Mouse (Mus musculus) embryonic facial prominence, embryonic 11.5 days (tissue): ENCODE measurements at regions not wholly inside any gene's neighbourhood (a gene's known extent, or its start where the extent isn't known, plus 50 kb on each side); places are given as distances from the start of the nearest gene placed in this dataset.
"Not testable (repeated sequence)": the region's sequence is repeated elsewhere in the genome, so short reads cannot be mapped to it uniquely, and the experiment has no call there.

Experiments used
- ATAC-seq: fragments of 200-750 bp; cut with Nextera tagmentation; replicated peaks from 2 replicates; pipeline ENCODE4 v1.8.0; 2017; ENCODE audit warnings: low read depth; ENCODE audit not compliant: insufficient number of reproducible peaks, low FRiP score, low TSS enrichment
- DNase-seq: peaks from one replicate; pipeline ENCODE4 v3.0.0-alpha.2; 2015; ENCODE audit warnings: low spot score
- H3K27ac ChIP-seq: fragments of 300-500 bp; sonication (generic); replicated peaks from 2 replicates; pipeline ENCODE4 v1.5.1; 2014; ENCODE audit warnings: mild to moderate bottlenecking, low read depth, low read length, control low read depth
- H3K27me3 ChIP-seq: fragments of 300-500 bp; sonication (generic); 2 replicates; pipeline ENCODE4 v1.6.1; 2014; ENCODE audit warnings: mild to moderate bottlenecking, low read length, moderate library complexity, mixed read lengths; ENCODE audit not compliant: control insufficient read depth, insufficient read depth
- H3K36me3 ChIP-seq: fragments of 300-500 bp; sonication (generic); replicated peaks from 2 replicates; pipeline ENCODE4 v1.6.1; 2014; ENCODE audit warnings: low read depth, mild to moderate bottlenecking, low read length, moderate library complexity, mixed read lengths; ENCODE audit not compliant: control insufficient read depth, insufficient read depth
- H3K4me1 ChIP-seq: fragments of 300-500 bp; sonication (generic); 2 replicates; pipeline ENCODE4 v1.6.1; 2014; ENCODE audit warnings: low read length, mixed read lengths; ENCODE audit not compliant: control insufficient read depth, insufficient read depth
- H3K4me2 ChIP-seq: fragments of 300-500 bp; sonication (generic); 2 replicates; pipeline ENCODE4 v1.6.1; 2014; ENCODE audit warnings: low read depth, mild to moderate bottlenecking, control low read depth, low read length, moderate library complexity
- H3K4me3 ChIP-seq: fragments of 300-500 bp; sonication (generic); 2 replicates; pipeline ENCODE4 v1.5.1; 2014; ENCODE audit warnings: low read depth, low read length, control low read depth
- H3K9ac ChIP-seq: fragments of 300-500 bp; sonication (generic); replicated peaks from 2 replicates; pipeline ENCODE4 v1.6.1; 2014; ENCODE audit warnings: mild to moderate bottlenecking, control low read depth, low read length
- H3K9me3 ChIP-seq: fragments of 300-500 bp; sonication (generic); replicated peaks from 2 replicates; pipeline ENCODE4 v1.6.1; 2016; ENCODE audit warnings: mild to moderate bottlenecking, low read length, inconsistent platforms, mixed read lengths; ENCODE audit not compliant: control insufficient read depth
- WGBS: fragments of 180-500 bp; shearing (Covaris S2); extraction: QIAGEN DNeasy Blood & Tissue Kit; methylation state at CpG from one replicate; pipeline ENCODE4 v1.1.7; 2014; 5-methylcytosine and 5-hydroxymethylcytosine counted together

GRCm38 (mm10) chr4:53254483-53254882, 94.8 kb upstream of the Abca1 start:
- Histone ChIP-seq H3K4me3 (no peak overlapping the region), H3K9ac (no peak overlapping the region), H3K27me3 (no peaks in the 10 kb centered on the region), H3K36me3 (no peaks in the 10 kb centered on the region), H3K9me3 (no peaks in the 10 kb centered on the region), H3K4me1 (no peaks in the 10 kb centered on the region), H3K4me2 (no peak overlapping the region), H3K27ac (no peak overlapping the region)
- ATAC-seq (no peak), DNase-seq (no peak)
- 87% methylated on average over 6 of the region's 6 CpGs for WGBS

DNA sequence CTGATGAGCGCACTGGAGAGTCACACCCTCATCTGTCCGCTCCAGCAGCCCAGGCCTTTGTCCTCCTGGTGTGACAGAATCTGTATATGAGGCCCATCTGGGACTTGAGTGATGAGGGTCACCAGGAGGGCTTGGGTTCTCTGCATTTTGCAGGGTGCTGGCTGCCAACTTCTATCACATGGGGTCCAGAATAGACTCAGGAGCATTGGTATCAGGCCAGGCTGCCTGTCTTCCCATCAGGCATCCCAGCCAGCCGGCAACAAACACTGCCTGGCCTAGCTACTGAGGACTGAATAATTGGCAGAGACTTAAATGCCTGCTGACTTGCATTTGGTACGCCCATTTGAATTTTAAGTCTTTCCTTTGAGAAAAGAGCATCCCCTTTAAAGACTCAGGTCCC, 94.0 kb upstream of the Abca1 start:
- no peak for DNase-seq
- Histone ChIP-seq H3K4me3 (no peak overlapping the region), H3K9me3 (no peaks in the 10 kb centered on the region), H3K36me3 (no peaks in the 10 kb centered on the region), H3K4me2 (no peak overlapping the region), H3K4me1 (no peaks in the 10 kb centered on the region), H3K9ac (no peak overlapping the region), H3K27me3 (no peaks in the 10 kb centered on the region), H3K27ac (no peak overlapping the region)
- no peak for ATAC-seq
- 64% methylated on average over 4 of the region's 4 CpGs for WGBS

DNA sequence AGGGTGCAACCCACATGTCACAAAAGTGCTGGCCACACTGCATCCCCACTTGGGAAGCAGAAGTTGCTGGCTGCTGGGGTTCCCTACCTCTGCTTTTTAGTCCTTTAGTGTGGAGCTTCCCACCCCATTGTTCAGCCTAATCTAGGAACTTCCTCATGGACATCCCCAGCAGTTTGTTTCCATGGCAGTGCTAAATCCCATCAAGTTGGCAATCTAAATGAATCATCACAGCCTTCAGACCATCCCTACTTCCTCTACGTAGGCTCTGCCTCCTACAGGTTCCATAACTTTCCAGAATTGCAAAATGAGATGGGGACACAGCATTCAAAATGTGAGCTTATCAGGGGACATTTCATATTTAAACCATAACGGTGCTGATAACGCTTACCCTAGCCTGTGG, 90.6 kb upstream of the Abca1 start:
- 93% methylated on average over 3 of the region's 3 CpGs for WGBS
- ATAC-seq, result no peak

DNA sequence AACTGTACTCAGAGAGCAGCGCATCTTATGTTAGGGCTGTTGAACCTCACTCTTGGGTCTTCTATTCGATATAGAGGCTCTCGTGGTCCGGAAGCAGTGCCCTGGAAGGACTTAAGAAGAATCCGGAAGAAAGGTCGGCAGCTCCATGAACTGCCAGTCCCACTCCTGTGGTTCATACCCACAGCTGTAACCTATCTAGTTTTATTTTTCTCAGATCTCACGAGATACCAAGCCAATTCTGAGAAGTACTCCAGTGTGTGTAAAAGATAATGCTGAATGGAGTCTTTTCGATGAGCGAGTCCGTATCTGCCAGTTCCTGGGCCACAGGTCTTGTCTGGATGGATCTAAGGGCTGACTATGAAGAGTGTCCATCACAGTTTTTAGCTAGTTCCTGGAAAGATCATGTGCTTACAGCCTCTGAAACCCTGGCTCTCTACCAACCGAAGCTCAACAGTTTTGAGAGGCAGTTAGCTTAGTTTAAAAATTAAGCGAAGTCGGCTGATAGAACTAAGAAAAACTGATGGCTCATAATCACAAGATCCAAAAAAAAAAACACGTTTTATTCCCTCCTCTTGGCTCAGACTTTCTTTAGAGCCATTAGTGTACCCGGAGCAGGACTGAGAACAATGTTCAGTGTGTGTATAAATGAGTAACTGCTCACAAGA, 86.5 kb upstream of the Abca1 start:
- H3K4me2 ChIP-seq, result no peak overlapping the region
- H3K27ac ChIP-seq, result no peak overlapping the region
- no peak overlapping the region for H3K4me3 ChIP-seq
- ATAC-seq (no peak), DNase-seq (no peak)
- H3K27me3 ChIP-seq, result no peaks in the 10 kb centered on the region
- H3K9ac ChIP-seq, result no peak overlapping the region
- 85% methylated on average over 15 of the region's 15 CpGs for WGBS
- H3K36me3 ChIP-seq, result no peaks in the 10 kb centered on the region
- no peaks in the 10 kb centered on the region for H3K4me1 ChIP-seq
- H3K9me3 ChIP-seq, result no peaks in the 10 kb centered on the region

More for the DNA sequence above, 90.6 kb upstream of the Abca1 start:
- Histone ChIP-seq H3K4me3 (no peak overlapping the region), H3K9me3 (no peaks in the 10 kb centered on the region), H3K4me2 (no peak overlapping the region), H3K4me1 (no peaks in the 10 kb centered on the region), H3K36me3 (no peaks in the 10 kb centered on the region), H3K27me3 (no peaks in the 10 kb centered on the region), H3K9ac (no peak overlapping the region), H3K27ac (no peak overlapping the region)
- DNase-seq, result no peak

- 89% methylated on average over 4 of the region's 4 CpGs for WGBS
- H3K27ac ChIP-seq, result no peak overlapping the region
- no peak overlapping the region for H3K4me2 ChIP-seq
- no peaks in the 10 kb centered on the region for H3K9me3 ChIP-seq
- DNase-seq, result no peak
- ATAC-seq, result no peak
- H3K36me3 ChIP-seq, result no peaks in the 10 kb centered on the region
- H3K9ac ChIP-seq, result no peak overlapping the region
- H3K4me3 ChIP-seq, result no peak overlapping the region
- no peaks in the 10 kb centered on the region for H3K4me1 ChIP-seq
- H3K27me3 ChIP-seq, result no peaks in the 10 kb centered on the region
Measured at GRCm38 (mm10) chr4:53245553-53245952, 85.9 kb upstream of the Abca1 start.

DNA sequence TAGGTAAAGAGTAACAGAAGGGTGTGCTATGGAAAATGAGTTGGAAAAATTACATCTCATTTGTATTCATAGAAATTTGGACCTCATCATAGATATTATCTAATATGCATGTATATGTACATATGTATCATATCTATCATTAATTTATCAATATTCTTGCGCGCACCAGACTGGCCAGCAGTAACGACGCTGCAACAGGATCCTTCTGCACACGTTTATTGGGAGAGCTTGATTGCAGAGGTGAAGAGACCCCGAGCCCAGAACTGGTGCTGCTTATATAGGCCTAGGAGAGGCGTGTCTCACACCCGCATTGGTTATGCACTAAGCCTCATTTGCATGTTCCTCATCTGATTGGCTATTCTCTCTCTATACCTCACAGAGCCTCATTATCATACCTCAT, 83.8 kb upstream of the Abca1 start:
- H3K4me2 ChIP-seq, H3K4me1 ChIP-seq, DNase-seq, H3K9ac ChIP-seq, H3K4me3 ChIP-seq, H3K36me3 ChIP-seq, ATAC-seq, H3K27ac ChIP-seq, H3K27me3 ChIP-seq, H3K9me3 ChIP-seq: not testable (repeated sequence)
- 88% methylated on average over 8 of the region's 8 CpGs for WGBS

- Histone ChIP-seq H3K4me3 (no peak overlapping the region), H3K9me3 (no peaks in the 10 kb centered on the region), H3K4me1 (no peaks in the 10 kb centered on the region), H3K27ac (no peak overlapping the region), H3K27me3 (no peaks in the 10 kb centered on the region), H3K36me3 (no peaks in the 10 kb centered on the region), H3K4me2 (no peak overlapping the region), H3K9ac (no peak overlapping the region)
- DNase-seq (no peak), ATAC-seq (no peak)
- 77% methylated on average over 5 of the region's 5 CpGs for WGBS
Measured at GRCm38 (mm10) chr4:53239856-53240255, 80.2 kb upstream of the Abca1 start.

DNA sequence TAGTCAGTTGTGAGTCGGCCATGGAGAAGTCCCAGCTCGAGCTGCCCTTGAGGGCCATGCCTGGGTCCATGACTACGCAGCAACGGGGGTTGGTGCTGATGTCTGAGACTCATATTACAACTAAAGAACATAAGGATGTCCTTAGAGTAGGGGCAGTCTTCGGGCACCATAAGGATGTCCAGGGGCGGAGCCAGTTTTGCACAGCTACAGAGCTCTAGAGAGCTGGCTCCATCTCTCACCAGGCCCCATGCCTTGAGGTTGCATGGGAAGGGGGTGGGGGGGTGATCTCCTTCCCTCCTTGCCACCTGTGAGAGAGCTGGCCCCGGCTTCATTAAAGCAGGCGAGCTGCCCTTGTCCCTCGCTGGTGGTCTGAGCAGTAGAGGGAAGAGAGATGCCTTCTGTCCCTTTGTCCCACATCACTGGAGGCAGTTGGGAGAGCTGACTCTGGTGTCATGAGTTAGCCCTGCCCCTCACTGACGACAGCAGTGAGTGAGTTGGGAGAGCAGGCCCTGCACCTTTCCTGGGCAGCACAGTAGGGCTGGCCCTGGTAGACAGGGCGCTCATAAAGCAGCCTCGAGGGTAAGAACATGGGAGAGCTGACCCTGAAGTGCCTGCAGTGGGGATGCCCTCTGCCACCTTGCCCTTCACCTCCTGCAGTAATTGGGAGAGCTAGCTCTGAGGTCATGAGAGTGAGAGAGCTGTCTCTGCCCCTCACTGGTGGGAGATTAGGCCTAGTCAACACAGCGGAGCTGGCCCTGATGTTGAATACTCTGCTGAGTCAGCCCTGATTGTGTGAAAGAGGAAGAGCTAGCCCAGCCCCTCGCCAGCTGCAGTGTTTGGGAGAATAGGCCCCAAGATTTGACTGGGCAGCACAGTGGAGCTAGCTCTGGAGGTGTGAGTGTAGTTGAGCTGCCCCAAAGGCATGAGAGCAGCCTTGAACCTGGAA, 78.9 kb upstream of the Abca1 start:
- Histone ChIP-seq H3K4me2 (no peak overlapping the region), H3K4me1 (no peaks in the 10 kb centered on the region), H3K27ac (no peak overlapping the region), H3K36me3 (no peaks in the 10 kb centered on the region), H3K9ac (no peak overlapping the region), H3K9me3 (no peaks in the 10 kb centered on the region), H3K27me3 (no peaks in the 10 kb centered on the region), H3K4me3 (no peak overlapping the region)
- DNase-seq (no peak), ATAC-seq (0 out of 2 replicates have a peak, but pooled peaks have one; percentile 39)
- WGBS, result 71% methylated on average over 14 of the region's 14 CpGs
